Mouse (Mus musculus): ENCODE results near the gene Ddx58. TPM values are rescaled to one million over a fixed set of nuclear protein-coding genes. Genes with fewer than 3 reads are reported as not detected.

The Ddx58 gene
- polyA plus RNA-seq, 1 experiment from 2014 or later = 3.0 TPM

GRCm38 (mm10) chr4:40193461-40193860 lies 46.2 kb downstream of the Ddx58 start:
- no peak for DNase-seq (ENCODE audit: extremely low spot score, low spot score)
- peaks cover 70% of the 10 kb centered on the region for H3K36me3 ChIP-seq (replicated peaks)
- H3K9me3 ChIP-seq = no peaks in the 10 kb centered on the region
- no peaks in the 10 kb centered on the region; the same call in 1 of the 2 replicates for H3K4me1 ChIP-seq
- 79% methylated on average over 9 of the region's 9 CpGs for WGBS
- no peaks in the 10 kb centered on the region for H3K27me3 ChIP-seq (ENCODE audit: poor library complexity, severe bottlenecking)
- H3K4me3 ChIP-seq = no peak overlapping the region
- H3K27ac ChIP-seq = no peak overlapping the region

DNA sequence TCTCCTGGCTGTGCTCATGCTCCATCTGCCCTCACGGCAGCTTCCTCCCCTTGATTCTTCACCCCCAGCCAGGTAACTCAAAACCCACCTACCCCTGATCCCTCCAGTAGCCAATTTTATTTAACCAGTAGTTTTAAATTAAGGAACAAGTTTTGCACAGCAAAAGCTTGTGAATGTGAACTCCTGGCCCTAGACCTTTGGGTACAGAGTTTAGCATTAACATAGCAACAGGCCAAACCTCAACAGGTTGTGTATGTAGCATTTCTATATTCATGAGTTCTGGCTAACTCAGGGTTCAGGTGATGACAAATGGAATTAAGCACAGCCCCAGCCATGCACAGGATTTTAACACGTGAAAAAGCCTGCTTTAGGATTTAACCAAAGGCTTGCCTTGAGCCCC lies 47.4 kb downstream of the Ddx58 start:
- Histone ChIP-seq H3K4me3 (no peak overlapping the region), H3K36me3 (replicated peaks) (peaks cover 70% of the 10 kb centered on the region)
- WGBS = 68% methylated on average over 2 of the region's 2 CpGs

GRCm38 (mm10) chr4:40187956-40188355 lies 51.7 kb downstream of the Ddx58 start:
- DNase-seq (ENCODE audit: extremely low spot score, low spot score) = no peak
- H3K4me3 ChIP-seq = no peak overlapping the region
- no peaks in the 10 kb centered on the region; the same call in 1 of the 2 replicates for H3K4me1 ChIP-seq
- no peaks in the 10 kb centered on the region for H3K27me3 ChIP-seq (ENCODE audit: poor library complexity, severe bottlenecking)
- WGBS = 95% methylated on average over 7 of the region's 7 CpGs
- H3K36me3 ChIP-seq (replicated peaks) = peaks cover 79% of the 10 kb centered on the region
- H3K9me3 ChIP-seq = no peaks in the 10 kb centered on the region
- H3K27ac ChIP-seq = no peak overlapping the region

More for the DNA sequence above, 47.4 kb downstream of the Ddx58 start:
- Histone ChIP-seq H3K4me1 (no peaks in the 10 kb centered on the region; the same call in 1 of the 2 replicates), H3K9me3 (no peaks in the 10 kb centered on the region), H3K27ac (no peak overlapping the region), H3K27me3 (ENCODE audit: poor library complexity, severe bottlenecking) (no peaks in the 10 kb centered on the region)
- DNase-seq (ENCODE audit: extremely low spot score, low spot score) = no peak

DNA sequence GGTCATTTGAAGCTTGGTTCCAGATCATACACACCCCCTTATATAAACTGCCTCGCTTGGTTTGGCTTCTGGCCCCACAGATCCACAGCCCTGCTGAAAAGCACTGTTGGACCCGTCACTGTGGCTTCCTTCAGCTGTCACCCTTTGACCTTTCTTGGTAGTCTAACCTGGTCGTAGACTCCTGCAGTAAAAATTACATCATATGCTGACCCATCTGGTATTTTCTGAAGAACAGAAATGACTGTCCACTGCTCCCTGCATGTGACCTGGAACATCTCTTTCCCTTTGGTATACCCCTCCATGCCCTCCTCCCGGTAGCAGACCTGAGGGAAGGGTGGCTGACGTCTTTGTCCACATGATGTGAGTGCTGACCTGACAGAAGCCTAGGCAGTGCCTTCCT lies 55.2 kb downstream of the Ddx58 start:
- no peak for DNase-seq (ENCODE audit: extremely low spot score, low spot score)
- no peak overlapping the region for H3K27ac ChIP-seq
- WGBS = 92% methylated on average over 5 of the region's 5 CpGs
- peaks cover 87% of the 10 kb centered on the region for H3K36me3 ChIP-seq (replicated peaks)
- no peaks in the 10 kb centered on the region for H3K27me3 ChIP-seq (ENCODE audit: poor library complexity, severe bottlenecking)
- H3K4me1 ChIP-seq = no peaks in the 10 kb centered on the region
- H3K4me3 ChIP-seq = no peak overlapping the region
- no peaks in the 10 kb centered on the region for H3K9me3 ChIP-seq

DNA sequence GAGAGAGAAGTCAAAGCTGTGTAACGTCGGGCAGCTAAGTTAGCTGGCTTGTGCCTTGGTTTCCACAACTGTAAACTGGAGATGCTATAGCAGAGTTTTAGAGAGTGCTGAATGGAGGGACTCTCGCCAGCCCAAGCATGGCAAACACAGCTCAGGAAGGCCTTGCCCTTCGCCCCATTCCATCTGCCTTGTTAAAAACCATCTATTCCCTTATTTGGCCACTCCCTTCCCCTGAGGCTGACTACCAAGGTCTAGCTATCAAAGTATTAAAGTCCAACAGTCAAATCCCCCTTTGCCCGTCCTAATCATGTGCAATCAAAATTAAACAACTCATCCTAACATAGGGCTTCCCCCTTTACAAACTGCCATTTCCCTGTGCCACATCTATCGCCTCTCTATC lies 55.8 kb downstream of the Ddx58 start:
- H3K36me3 ChIP-seq (replicated peaks) = peaks cover 83% of the 10 kb centered on the region
- 89% methylated on average over 6 of the region's 6 CpGs for WGBS
- DNase-seq (ENCODE audit: extremely low spot score, low spot score) = no peak
- no peaks in the 10 kb centered on the region for H3K9me3 ChIP-seq
- H3K4me1 ChIP-seq = no peaks in the 10 kb centered on the region
- H3K4me3 ChIP-seq = no peak overlapping the region
- H3K27me3 ChIP-seq (ENCODE audit: poor library complexity, severe bottlenecking) = no peaks in the 10 kb centered on the region
- H3K27ac ChIP-seq = no peak overlapping the region

GRCm38 (mm10) chr4:40182651-40183320 lies 56.8 kb downstream of the Ddx58 start:
- peak; percentile 59 for DNase-seq (ENCODE audit: extremely low spot score, low spot score)
- H3K4me3 ChIP-seq = no peak overlapping the region
- no peaks in the 10 kb centered on the region for H3K9me3 ChIP-seq
- 45% methylated on average over 14 of the region's 14 CpGs for WGBS
- no peaks in the 10 kb centered on the region for H3K4me1 ChIP-seq
- H3K27me3 ChIP-seq (ENCODE audit: poor library complexity, severe bottlenecking) = no peaks in the 10 kb centered on the region
- no peak overlapping the region for H3K27ac ChIP-seq
- H3K36me3 ChIP-seq (replicated peaks) = peaks cover 83% of the 10 kb centered on the region

DNA sequence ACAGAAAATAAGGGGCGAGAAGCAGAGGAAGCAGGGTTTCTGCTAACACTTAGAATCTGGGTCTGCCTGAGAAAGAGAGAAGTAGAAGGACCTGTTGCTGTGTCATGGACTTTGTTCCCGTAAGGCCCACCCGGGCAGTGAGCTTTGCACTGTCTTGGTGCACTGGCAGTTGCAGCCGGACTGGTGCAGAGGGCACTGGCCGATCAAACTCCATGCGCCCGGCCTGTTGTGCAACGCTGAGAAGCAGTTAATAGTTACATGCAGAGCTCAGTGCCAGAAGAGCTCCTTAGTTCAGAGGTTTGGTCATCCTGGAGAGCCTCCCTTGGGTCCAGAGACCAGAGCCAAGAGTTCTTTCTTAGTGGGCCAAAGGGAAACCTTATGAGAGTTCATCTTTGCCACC lies 57.9 kb downstream of the Ddx58 start:
- Histone ChIP-seq H3K36me3 (replicated peaks) (peaks cover 76% of the 10 kb centered on the region), H3K27me3 (ENCODE audit: poor library complexity, severe bottlenecking) (no peaks in the 10 kb centered on the region), H3K9me3 (no peaks in the 10 kb centered on the region), H3K4me1 (no peaks in the 10 kb centered on the region), H3K4me3 (no peak overlapping the region), H3K27ac (no peak overlapping the region)
- 93% methylated on average over 8 of the region's 8 CpGs for WGBS
- DNase-seq (ENCODE audit: extremely low spot score, low spot score) = no peak

GRCm38 (mm10) chr4:40180046-40180445 lies 59.6 kb downstream of the Ddx58 start:
- 91% methylated on average over 6 of the region's 6 CpGs for WGBS
- H3K27me3 ChIP-seq (ENCODE audit: poor library complexity, severe bottlenecking) = no peaks in the 10 kb centered on the region
- no peak overlapping the region for H3K4me3 ChIP-seq
- H3K27ac ChIP-seq = no peak overlapping the region
- no peaks in the 10 kb centered on the region for H3K4me1 ChIP-seq
- DNase-seq (ENCODE audit: extremely low spot score, low spot score) = no peak
- H3K36me3 ChIP-seq (replicated peaks) = peaks cover 76% of the 10 kb centered on the region
- H3K9me3 ChIP-seq = no peaks in the 10 kb centered on the region

DNA sequence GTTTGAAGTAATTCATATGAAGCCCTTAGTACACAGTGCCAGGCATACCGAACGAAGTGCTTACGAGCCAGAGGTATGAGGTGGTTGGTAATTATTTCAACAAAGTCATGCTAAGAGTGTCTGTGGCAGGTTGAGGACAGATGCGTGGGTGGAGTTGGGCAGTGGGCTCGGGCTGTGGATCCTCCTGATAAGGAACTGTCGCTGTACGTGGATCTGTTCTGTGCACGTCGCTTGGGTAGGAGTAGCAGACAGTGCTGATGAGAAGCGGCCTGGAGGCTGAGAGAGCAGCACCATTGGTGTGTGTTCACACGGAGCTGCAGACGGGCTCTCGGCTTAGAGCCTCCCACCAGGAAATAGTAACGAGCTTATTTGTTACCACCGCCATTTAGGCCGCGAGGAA lies 61.0 kb downstream of the Ddx58 start:
- Histone ChIP-seq H3K4me1 (no peaks in the 10 kb centered on the region), H3K27ac (no peak overlapping the region), H3K9me3 (no peaks in the 10 kb centered on the region), H3K36me3 (replicated peaks) (peaks cover 62% of the 10 kb centered on the region), H3K4me3 (no peak overlapping the region), H3K27me3 (ENCODE audit: poor library complexity, severe bottlenecking) (no peaks in the 10 kb centered on the region)
- no peak for DNase-seq (ENCODE audit: extremely low spot score, low spot score)
- WGBS = 92% methylated on average over 17 of the region's 17 CpGs

- no peak for DNase-seq (ENCODE audit: extremely low spot score, low spot score)
Observed at GRCm38 (mm10) chr4:40174321-40174720, 65.3 kb downstream of the Ddx58 start.

GRCm38 (mm10) chr4:40172336-40172735 lies 67.3 kb downstream of the Ddx58 start:
- no peak for DNase-seq (ENCODE audit: extremely low spot score, low spot score)
- Histone ChIP-seq H3K36me3 (replicated peaks) (peaks cover 38% of the 10 kb centered on the region), H3K27me3 (ENCODE audit: poor library complexity, severe bottlenecking) (no peaks in the 10 kb centered on the region), H3K4me1 (no peaks in the 10 kb centered on the region), H3K4me3 (no peak overlapping the region), H3K27ac (no peak overlapping the region), H3K9me3 (no peaks in the 10 kb centered on the region)
- 92% methylated on average over 2 of the region's 2 CpGs for WGBS

More at GRCm38 (mm10) chr4:40174321-40174720, 65.3 kb downstream of the Ddx58 start:
- no peaks in the 10 kb centered on the region for H3K9me3 ChIP-seq
- H3K27ac ChIP-seq = no peak overlapping the region
- peaks cover 45% of the 10 kb centered on the region for H3K36me3 ChIP-seq (replicated peaks)
- H3K27me3 ChIP-seq (ENCODE audit: poor library complexity, severe bottlenecking) = no peaks in the 10 kb centered on the region
- no peak overlapping the region for H3K4me3 ChIP-seq
- no peaks in the 10 kb centered on the region for H3K4me1 ChIP-seq
- 79% methylated on average over 4 of the region's 4 CpGs for WGBS

GRCm38 (mm10) chr4:40171477-40171876 lies 68.2 kb downstream of the Ddx58 start:
- Histone ChIP-seq H3K36me3 (replicated peaks) (peaks cover 45% of the 10 kb centered on the region), H3K4me3 (no peak overlapping the region), H3K27ac (no peak overlapping the region), H3K9me3 (no peaks in the 10 kb centered on the region), H3K4me1 (no peaks in the 10 kb centered on the region), H3K27me3 (ENCODE audit: poor library complexity, severe bottlenecking) (no peaks in the 10 kb centered on the region)
- no peak for DNase-seq (ENCODE audit: extremely low spot score, low spot score)
- 91% methylated on average over 4 of the region's 4 CpGs for WGBS

- H3K36me3 ChIP-seq (replicated peaks) = peaks cover 38% of the 10 kb centered on the region
- no peak for DNase-seq (ENCODE audit: extremely low spot score, low spot score)
- no peak overlapping the region for H3K4me3 ChIP-seq
- no peak overlapping the region for H3K27ac ChIP-seq
- peaks cover 10% of the 10 kb centered on the region for H3K9me3 ChIP-seq
- H3K27me3 ChIP-seq (ENCODE audit: poor library complexity, severe bottlenecking) = no peaks in the 10 kb centered on the region
- no peaks in the 10 kb centered on the region for H3K4me1 ChIP-seq
- WGBS = 90% methylated on average over 10 of the region's 10 CpGs
Observed at GRCm38 (mm10) chr4:40163646-40164045, 76.0 kb downstream of the Ddx58 start.
